8 mouse cellular contexts compared by ENCODE assay signal in genomic region chr4:155992241-155992905, GRCm38 (mm10). TPM values are rescaled to one million over a fixed set of nuclear protein-coding genes. Genes with fewer than 3 reads are reported as not detected.
DNase-seq lines count a peak whose midpoint lies in the region; ATAC-seq and TF ChIP-seq lines count a peak whose summit lies in the region.

B3galt6 (minus strand) TSS chr4:155992649.
Sdf4 (plus strand) TSS chr4:155992872.

- peak within 1 kb of the TSS; percentile 93 for H3ac ChIP-seq in myocyte (ENCODE audit: control insufficient read depth, insufficient read length)

- peak within 1 kb of the TSS; percentile 95 for H3K4me2 ChIP-seq in embryonic facial prominence, embryonic 12.5 days (replicated peaks)
- peak within 1 kb of the TSS; percentile 99 for H3K4me2 ChIP-seq in heart, embryonic 13.5 days
- H3K4me2 ChIP-seq in liver, embryonic 11.5 days = peak within 1 kb of the TSS; percentile 100
- H3K4me2 ChIP-seq in myocyte (ENCODE audit: low read depth) = peak within 1 kb of the TSS; percentile 96

- peaks cover 25% of the 10 kb centered on the region for H3K4me1 ChIP-seq in embryonic facial prominence, embryonic 12.5 days
- peaks cover 31% of the 10 kb centered on the region for H3K4me1 ChIP-seq in heart, embryonic 13.5 days
- peaks cover 56% of the 10 kb centered on the region for H3K4me1 ChIP-seq in liver, embryonic 11.5 days (replicated peaks; ENCODE audit: control insufficient read depth, insufficient read depth, low read length)

- no peaks in the 10 kb centered on the region for H3K9me3 ChIP-seq in embryonic facial prominence, embryonic 12.5 days
- H3K9me3 ChIP-seq in heart, embryonic 13.5 days = no peaks in the 10 kb centered on the region
- H3K9me3 ChIP-seq in liver, embryonic 11.5 days (ENCODE audit: control insufficient read depth, low read length) = no peaks in the 10 kb centered on the region

- H3K36me3 ChIP-seq in embryonic facial prominence, embryonic 12.5 days = peaks cover 20% of the 10 kb centered on the region
- H3K36me3 ChIP-seq in heart, embryonic 13.5 days = peaks cover 31% of the 10 kb centered on the region
- peaks cover 10% of the 10 kb centered on the region; the same call in 1 of the 2 replicates for H3K36me3 ChIP-seq in liver, embryonic 11.5 days (ENCODE audit: control insufficient read depth, insufficient read depth, low read length)
- no peaks in the 10 kb centered on the region for H3K36me3 ChIP-seq in myocyte (ENCODE audit: control insufficient read depth, insufficient read depth)

- peak within 1 kb of the TSS; percentile 94 for H3K27ac ChIP-seq in embryonic facial prominence, embryonic 12.5 days
- H3K27ac ChIP-seq in heart, embryonic 13.5 days (replicated peaks) = peak within 1 kb of the TSS; percentile 97
- H3K27ac ChIP-seq in liver, embryonic 11.5 days (ENCODE audit: low read depth, low read length) = peak within 1 kb of the TSS; percentile 93

- DNase-seq in 3T3-L1 (ENCODE audit: low read depth, low spot score) = peak; percentile 74
- peak; percentile 91 for DNase-seq in adrenal gland, adult 2 months
- peak; percentile 97 for DNase-seq in kidney, postnatal 10 days
- peak; percentile 87 for DNase-seq in liver, embryonic 11.5 days (ENCODE audit: low spot score)
- DNase-seq in spleen, postnatal 4 days (ENCODE audit: low spot score in 2 of 2) = peak; percentile 85 to 94

- WGBS in embryonic facial prominence, embryonic 12.5 days = under 1% methylated on average over 99 of the region's 99 CpGs
- under 1% methylated on average over 99 of the region's 99 CpGs for WGBS in heart, embryonic 13.5 days
- WGBS in liver, embryonic 11.5 days = under 1% methylated on average over 99 of the region's 99 CpGs

- H3K79me2 ChIP-seq in myocyte (ENCODE audit: control insufficient read depth, insufficient read depth) = peaks cover 44% of the 10 kb centered on the region

- peak; percentile 76 for ATAC-seq in embryonic facial prominence, embryonic 12.5 days (ENCODE audit: insufficient number of reproducible peaks, insufficient read depth, low FRiP score, low TSS enrichment)
- ATAC-seq in heart, embryonic 13.5 days (ENCODE audit: extremely low read depth, insufficient number of reproducible peaks, low FRiP score, low TSS enrichment) = peak; percentile 80
- ATAC-seq in liver, embryonic 11.5 days (replicated peaks; ENCODE audit: low FRiP score) = peak; percentile 77

- peak; percentile 82 for TF ChIP-seq POLR2A in myocyte (IDR thresholded peaks at IDR 0.05; ENCODE audit: insufficient read length, low read depth)

- H3K4me3 ChIP-seq in embryonic facial prominence, embryonic 12.5 days = peak within 1 kb of the TSS; percentile 79
- H3K4me3 ChIP-seq in heart, embryonic 13.5 days = peak within 1 kb of the TSS; percentile 96
- peak within 1 kb of the TSS; percentile 76 for H3K4me3 ChIP-seq in liver, embryonic 11.5 days (ENCODE audit: low read depth, low read length)
- H3K4me3 ChIP-seq in myocyte = peak within 1 kb of the TSS; percentile 97

- H3K27me3 ChIP-seq in embryonic facial prominence, embryonic 12.5 days = no peaks in the 10 kb centered on the region
- no peaks in the 10 kb centered on the region for H3K27me3 ChIP-seq in heart, embryonic 13.5 days (replicated peaks)
- H3K27me3 ChIP-seq in liver, embryonic 11.5 days (replicated peaks; ENCODE audit: control insufficient read depth, insufficient read depth, low read length) = no peaks in the 10 kb centered on the region
- H3K27me3 ChIP-seq in myocyte (ENCODE audit: control insufficient read depth, insufficient read depth, insufficient read length) = no peaks in the 10 kb centered on the region

- peak within 1 kb of the TSS; percentile 85 for H3K9ac ChIP-seq in embryonic facial prominence, embryonic 12.5 days
- H3K9ac ChIP-seq in heart, embryonic 13.5 days = peak within 1 kb of the TSS; percentile 88
- peak within 1 kb of the TSS; percentile 87 for H3K9ac ChIP-seq in liver, embryonic 11.5 days (ENCODE audit: low read depth, low read length)

TF ChIP-seq in myocyte, 11 proteins besides CTCF, POLR2A, EP300 and RAD21:
- TF ChIP-seq TCF12 (IDR thresholded peaks at IDR 0.05; ENCODE audit: insufficient read depth, poor library complexity, severe bottlenecking) (no peak), MYOG (IDR thresholded peaks at IDR 0.05; ENCODE audit: control insufficient read depth in 1 of 3, insufficient read depth in 1 of 3, insufficient read length in 2 of 3, low read depth in 2 of 3) (peak in 2 of 3 experiments; percentile 28 to 59), SRF (IDR thresholded peaks at IDR 0.05; ENCODE audit: control insufficient read depth, insufficient read length, low read depth) (peak; percentile 36), MAX (IDR thresholded peaks at IDR 0.05; ENCODE audit: low read depth) (peak; percentile 76), POLR2AphosphoS2 (IDR thresholded peaks at IDR 0.05; ENCODE audit: insufficient read length, low read depth) (peak; percentile 75), E2F4 (IDR thresholded peaks at IDR 0.05; ENCODE audit: insufficient read depth) (no peak), USF1 (IDR thresholded peaks at IDR 0.05; ENCODE audit: low read depth) (peak; percentile 72), MYOD1 (IDR thresholded peaks at IDR 0.05; ENCODE audit: control insufficient read depth in 1 of 3, insufficient read length in 2 of 3, low read depth in 2 of 3) (peak in 2 of 3 experiments; percentile 1 to 58), REST (IDR thresholded peaks at IDR 0.05; ENCODE audit: insufficient read depth, insufficient read length) (no peak)

RNA-seq across cellular contexts. Expression of gene B3galt6, which starts in this region (rescaled TPM):
- 1 to 10 TPM; 5.1 to 8.5 TPM for total RNA-seq in adrenal gland, adult 2 months (2021)
- polyA plus RNA-seq in adrenal gland, adult 2 months (2012; rRNA removed) = 14.7 and 18.3 TPM in 2 replicates
- 18.4 and 20.3 TPM in 2 replicates for polyA plus RNA-seq in embryonic facial prominence, embryonic 12.5 days (2016; fragmentation: Nextera tagmentation; extraction: Ambion mirVana)
- polyA plus RNA-seq in heart, embryonic 13.5 days (2015; fragmentation: Nextera tagmentation; extraction: Ambion mirVana) = 8.8 and 10.7 TPM in 2 replicates
- 12.1 and 13.0 TPM in 2 replicates for polyA plus RNA-seq in liver, embryonic 11.5 days (2014; fragmentation: Nextera tagmentation; extraction: Ambion mirVana)
- 5.4 TPM for polyA plus RNA-seq in myocyte (2012; fragmentation: generic; extraction: Trizol)

RNA-seq across cellular contexts. Expression of gene Sdf4, which starts in this region (rescaled TPM):
- 100 to 1,000 TPM; 260 to 282 TPM for total RNA-seq in adrenal gland, adult 2 months (2021)
- 47.5 and 50.7 TPM in 2 replicates for polyA plus RNA-seq in adrenal gland, adult 2 months (2012; rRNA removed)
- polyA plus RNA-seq in embryonic facial prominence, embryonic 12.5 days (2016; fragmentation: Nextera tagmentation; extraction: Ambion mirVana) = 141 and 143 TPM in 2 replicates
- polyA plus RNA-seq in heart, embryonic 13.5 days (2015; fragmentation: Nextera tagmentation; extraction: Ambion mirVana) = 127 and 136 TPM in 2 replicates
- 130 TPM in 2 replicates for polyA plus RNA-seq in liver, embryonic 11.5 days (2014; fragmentation: Nextera tagmentation; extraction: Ambion mirVana)
- 137 TPM for polyA plus RNA-seq in myocyte (2012; fragmentation: generic; extraction: Trizol)

Comparison
In these comparisons a context has a peak if more than half of its experiments do, and no peak if none do; other contexts are left out.
1. Peak in every context shown above with its lines: DNase-seq, ATAC-seq, H3K4me3 ChIP-seq and H3K27ac ChIP-seq.